Mouse (Mus musculus) spleen, postnatal 10 days (tissue): Measurements from ENCODE around the gene Pkp4.
"Not testable (repeated sequence)": the region's sequence is repeated elsewhere in the genome, so short reads cannot be mapped to it uniquely, and the experiment has no call there.

Experiments used
- DNase-seq, 2 experiments: peaks; one replicate each; pipeline ENCODE4 v3.0.0; 2021 to 2022; ENCODE audit warnings: low spot score in 2 of 2

Pkp4 gene

GRCm38 (mm10) chr2:59338926-59339325, 178.3 kb downstream of the Pkp4 start:
- DNase-seq: no peak

- DNase-seq: no peak
Observed at GRCm38 (mm10) chr2:59339776-59340539, 179.3 kb downstream of the Pkp4 start.

GRCm38 (mm10) chr2:59340878-59341277, 180.2 kb downstream of the Pkp4 start:
- no peak for DNase-seq

GRCm38 (mm10) chr2:59342591-59343210, 182.1 kb downstream of the Pkp4 start:
- no peak for DNase-seq

- no peak for DNase-seq
Observed at GRCm38 (mm10) chr2:59343834-59344233, 183.2 kb downstream of the Pkp4 start.

GRCm38 (mm10) chr2:59344699-59345098, 184.0 kb downstream of the Pkp4 start:
- DNase-seq: no peak

GRCm38 (mm10) chr2:59345141-59345839, 184.6 kb downstream of the Pkp4 start:
- no peak for DNase-seq

- no peak for DNase-seq
Observed at GRCm38 (mm10) chr2:59346443-59346842, 185.8 kb downstream of the Pkp4 start.

- no peak for DNase-seq
Observed at GRCm38 (mm10) chr2:59348585-59348984, 187.9 kb downstream of the Pkp4 start.

GRCm38 (mm10) chr2:59350094-59350493, 189.4 kb downstream of the Pkp4 start:
- no peak for DNase-seq

- DNase-seq: no peak
Observed at GRCm38 (mm10) chr2:59351303-59352099, 190.9 kb downstream of the Pkp4 start.

- DNase-seq: no peak
Observed at GRCm38 (mm10) chr2:59353821-59354220, 193.2 kb downstream of the Pkp4 start.

GRCm38 (mm10) chr2:59355531-59356289, 195.1 kb downstream of the Pkp4 start:
- no peak for DNase-seq

- DNase-seq: no peak
Observed at GRCm38 (mm10) chr2:59359760-59360342, 199.2 kb downstream of the Pkp4 start.

- no peak for DNase-seq
Observed at GRCm38 (mm10) chr2:59361350-59361780, 200.7 kb downstream of the Pkp4 start.

- no peak for DNase-seq
Observed at GRCm38 (mm10) chr2:59364156-59364842, 203.6 kb downstream of the Pkp4 start.

GRCm38 (mm10) chr2:59367191-59367590, 206.5 kb downstream of the Pkp4 start:
- no peak for DNase-seq

- DNase-seq: no peak
Observed at GRCm38 (mm10) chr2:59373113-59373512, 212.5 kb downstream of the Pkp4 start.

GRCm38 (mm10) chr2:59378096-59378495, 217.4 kb downstream of the Pkp4 start:
- no peak for DNase-seq

- not testable (repeated sequence) for DNase-seq
Observed at GRCm38 (mm10) chr2:59378861-59379260, 218.2 kb downstream of the Pkp4 start.
